Mouse (Mus musculus) ES-Bruce4 (cell line): ENCODE results near the gene Hnrnpu.

Source experiments
- CTCF ChIP-seq: IDR thresholded peaks from one replicate; pipeline ENCODE4 v1.8.1; 2011; ENCODE audit warnings: low read depth, low read length
- POLR2A ChIP-seq: IDR thresholded peaks from one replicate; pipeline ENCODE4 v1.8.1; 2011; ENCODE audit warnings: low read length; ENCODE audit not compliant: insufficient read depth

- TF ChIP-seq POLR2A (no peak), CTCF (no peak)
Measured at GRCm38 (mm10) chr1:178378115-178378514, 40.5 kb upstream of the Hnrnpu start.
